Mouse (Mus musculus): Measurements from ENCODE around the gene Selenbp1. TPM values are rescaled to one million over a fixed set of nuclear protein-coding genes. Genes with fewer than 3 reads are reported as not detected.
A peak's percentile ranks its signal among the peaks of the same experiment; 100 is the strongest.

Gene Selenbp1
- total and polyA plus RNA-seq, 3 experiments, result 47.5 to 126 (median 52.7) TPM

- DNase-seq, result peak; percentile 91
Observed at GRCm38 (mm10) chr3:94974528-94975422, 41.9 kb downstream of the Selenbp1 start, which contains the start of gene Pi4kb. Pi4kb (plus strand) TSS chr3:94974731.

- no peak for DNase-seq
Observed at GRCm38 (mm10) chr3:94984312-94984711, 51.5 kb downstream of the Selenbp1 start.

GRCm38 (mm10) chr3:94985513-94985912, 52.7 kb downstream of the Selenbp1 start:
- DNase-seq, result no peak

DNA sequence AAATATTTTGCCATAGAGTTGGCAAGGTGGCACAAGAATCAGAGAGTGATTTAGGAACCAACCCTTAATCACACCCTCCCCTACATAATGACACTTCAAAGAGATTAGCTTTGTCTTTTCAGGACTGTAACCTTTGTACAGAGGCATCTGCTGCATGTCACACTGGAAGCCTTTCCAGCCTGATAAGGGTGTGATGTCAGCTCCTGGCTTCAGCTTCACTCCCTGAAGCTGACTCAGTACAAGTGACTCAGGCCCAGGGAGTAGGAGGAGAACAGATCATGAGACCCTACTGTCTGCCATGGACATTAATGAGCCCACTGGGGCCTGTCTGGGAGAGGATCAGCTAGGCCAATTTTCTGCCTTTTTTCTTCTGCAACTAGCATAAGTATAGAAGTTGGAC, 54.7 kb downstream of the Selenbp1 start:
- DNase-seq, result peak; percentile 88

DNA sequence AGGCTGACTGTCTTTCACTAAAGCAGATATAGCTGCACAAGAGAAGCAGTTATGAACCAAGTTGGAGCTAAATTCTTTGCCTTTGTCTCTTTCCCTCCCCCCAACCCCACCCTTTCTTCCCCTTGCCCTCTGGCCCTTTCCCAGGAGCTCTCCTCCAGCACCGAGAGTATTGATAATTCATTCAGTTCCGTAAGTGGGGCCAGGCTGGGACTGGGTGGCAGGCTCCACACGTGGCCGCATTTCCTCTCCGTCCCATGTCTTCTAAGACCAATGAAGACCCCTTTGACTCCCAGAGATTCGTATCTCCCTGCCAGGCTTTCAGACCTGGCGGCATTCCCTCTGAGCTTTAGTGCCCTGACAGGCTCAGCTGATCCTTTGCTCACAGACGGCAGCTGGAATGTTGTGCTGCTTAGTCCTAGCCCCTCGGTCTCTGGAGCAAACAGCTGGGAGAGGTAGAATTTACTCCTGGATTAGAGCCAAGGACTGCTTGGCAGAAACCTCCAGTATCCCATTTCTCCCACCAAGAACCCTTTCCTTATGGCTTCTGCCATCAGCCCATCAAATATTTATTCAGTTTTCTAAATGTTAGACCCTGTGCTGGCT, 56.4 kb downstream of the Selenbp1 start:
- no peak for DNase-seq

Other genes with a start within 250 kb of the Selenbp1 start
- gene Selenbp2, start 239.5 kb upstream of the Selenbp1 start, total RNA-seq (2021), result 10 to 100 TPM; 10.5 to 15.3 TPM
- gene Selenbp2, start 239.5 kb upstream of the Selenbp1 start, polyA plus RNA-seq (2012; rRNA removed), result 0.33 and 1.5 TPM in 2 replicates
- 1 to 10 TPM; 1.2 to 1.4 TPM for gene Cgn, start 146.6 kb upstream of the Selenbp1 start, total RNA-seq (2021)
- 0.18 and 0.28 TPM in 2 replicates for gene Cgn, start 146.6 kb upstream of the Selenbp1 start, polyA plus RNA-seq (2012; rRNA removed)
- 10 to 100 TPM; 27.0 to 36.2 TPM for gene Pogz, start 95.5 kb upstream of the Selenbp1 start, total RNA-seq (2021)
- gene Pogz, start 95.5 kb upstream of the Selenbp1 start, polyA plus RNA-seq (2012; rRNA removed), result 27.6 and 35.8 TPM in 2 replicates
- gene Psmb4, start 46.1 kb upstream of the Selenbp1 start, total RNA-seq (2021), result 100 to 1,000 TPM; 203 to 297 TPM
- gene Psmb4, start 46.1 kb upstream of the Selenbp1 start, polyA plus RNA-seq (2012; rRNA removed), result 236 and 248 TPM in 2 replicates
- gene Rfx5, start 21.0 kb downstream of the Selenbp1 start, total RNA-seq (2021), result 10 to 100 TPM; 17.2 to 30.1 TPM
- gene Rfx5, start 21.0 kb downstream of the Selenbp1 start, polyA plus RNA-seq (2012; rRNA removed), result 10.8 and 13.5 TPM in 2 replicates
- 10 to 100 TPM; 57.0 to 68.7 TPM for gene Pi4kb, start 41.7 kb downstream of the Selenbp1 start, total RNA-seq (2021)
- 29.3 and 29.9 TPM in 2 replicates for gene Pi4kb, start 41.7 kb downstream of the Selenbp1 start, polyA plus RNA-seq (2012; rRNA removed)
- 10 to 100 TPM; 26.3 to 29.5 TPM for gene Zfp687, start 82.4 kb downstream of the Selenbp1 start, total RNA-seq (2021)
- 27.9 and 32.0 TPM in 2 replicates for gene Zfp687, start 82.4 kb downstream of the Selenbp1 start, polyA plus RNA-seq (2012; rRNA removed)
- 100 to 1,000 TPM; 312 to 335 TPM for gene Psmd4, start 109.6 kb downstream of the Selenbp1 start, total RNA-seq (2021)
- gene Psmd4, start 109.6 kb downstream of the Selenbp1 start, polyA plus RNA-seq (2012; rRNA removed), result 105 and 114 TPM in 2 replicates
- gene Pip5k1a, start 173.9 kb downstream of the Selenbp1 start, total RNA-seq (2021), result 10 to 100 TPM; 40.8 to 49.9 TPM
- 16.4 and 18.7 TPM in 2 replicates for gene Pip5k1a, start 173.9 kb downstream of the Selenbp1 start, polyA plus RNA-seq (2012; rRNA removed)
- gene Vps72, start 178.0 kb downstream of the Selenbp1 start, total RNA-seq (2021), result 10 to 100 TPM; 52.4 to 64.0 TPM
- gene Vps72, start 178.0 kb downstream of the Selenbp1 start, polyA plus RNA-seq (2012; rRNA removed), result 82.4 and 83.0 TPM in 2 replicates
- under 1 TPM; 0.48 to 0.52 TPM for gene Tmod4, start 191.4 kb downstream of the Selenbp1 start, total RNA-seq (2021)
- gene Tmod4, start 191.4 kb downstream of the Selenbp1 start, polyA plus RNA-seq (2012; rRNA removed), result 0.17 and 0.30 TPM in 2 replicates
- 10 to 100 TPM; 33.4 to 37.0 TPM for gene Scnm1, start 201.0 kb downstream of the Selenbp1 start, total RNA-seq (2021)
- 17.6 and 18.6 TPM in 2 replicates for gene Scnm1, start 201.0 kb downstream of the Selenbp1 start, polyA plus RNA-seq (2012; rRNA removed)
- gene Lysmd1, start 201.0 kb downstream of the Selenbp1 start, total RNA-seq (2021), result 1 to 10 TPM; 7.1 to 9.0 TPM
- 3.7 and 4.7 TPM in 2 replicates for gene Lysmd1, start 201.0 kb downstream of the Selenbp1 start, polyA plus RNA-seq (2012; rRNA removed)
- 1 to 10 TPM; 2.0 to 2.2 TPM for gene Tnfaip8l2, start 209.3 kb downstream of the Selenbp1 start, total RNA-seq (2021)
- 3.7 and 4.9 TPM in 2 replicates for gene Tnfaip8l2, start 209.3 kb downstream of the Selenbp1 start, polyA plus RNA-seq (2012; rRNA removed)
- 1 to 10 TPM; 2.6 to 3.8 TPM for gene Sema6c, start 227.4 kb downstream of the Selenbp1 start, total RNA-seq (2021)
- 8.6 and 12.4 TPM in 2 replicates for gene Sema6c, start 227.4 kb downstream of the Selenbp1 start, polyA plus RNA-seq (2012; rRNA removed)